23 mouse cellular contexts compared by ENCODE assay signal in the genomic region with DNA sequence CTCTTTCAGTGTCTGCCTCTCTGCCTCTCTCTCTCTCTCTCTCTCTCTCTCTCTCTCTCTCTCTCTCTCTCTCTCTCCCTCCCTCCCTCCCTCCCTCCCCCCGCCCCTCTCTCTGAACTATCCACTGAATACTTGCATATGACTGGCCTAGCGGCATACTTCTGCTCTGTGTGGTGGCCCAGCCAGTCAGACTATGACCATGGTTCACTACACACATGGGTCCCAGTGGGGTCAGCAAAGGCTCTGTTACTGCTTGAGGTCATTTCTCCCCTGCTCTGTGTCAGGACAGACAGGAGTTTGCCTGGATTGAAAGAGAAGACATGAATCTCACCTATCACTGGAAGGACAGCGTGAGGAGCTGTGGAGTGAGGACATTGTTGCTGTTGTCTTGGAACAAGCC. TPM values are rescaled to one million over a fixed set of nuclear protein-coding genes. Genes with fewer than 3 reads are reported as not detected.
"Had no signal": no experiment of that assay in that cellular context is flagged by ENCODE, and none has a peak within 500 bp of the region (broad histone marks: within the 10 kb centered on the region; RNA-seq: fewer than 3 reads in every experiment).

No protein-coding gene starts in this region.

- H3K36me3 ChIP-seq: liver, embryonic 13.5 days; midbrain, embryonic 12.5 days; midbrain, embryonic 15.5 days; neural tube, embryonic 12.5 days; neural tube, embryonic 15.5 days; stomach, embryonic 15.5 days had no signal

- H3K9me3 ChIP-seq: liver, embryonic 13.5 days; midbrain, embryonic 12.5 days; midbrain, embryonic 15.5 days; neural tube, embryonic 12.5 days; neural tube, embryonic 15.5 days; stomach, embryonic 15.5 days had no signal

- H3K27me3 ChIP-seq: liver, embryonic 13.5 days; midbrain, embryonic 12.5 days; midbrain, embryonic 15.5 days; neural tube, embryonic 12.5 days; neural tube, embryonic 15.5 days; stomach, embryonic 15.5 days had no signal

- H3K4me3 ChIP-seq: left cerebral cortex, adult 2 months; liver, embryonic 13.5 days; midbrain, embryonic 12.5 days; midbrain, embryonic 15.5 days; neural tube, embryonic 12.5 days; neural tube, embryonic 15.5 days; stomach, embryonic 15.5 days had no signal

- ATAC-seq: intestine, postnatal 0 days; midbrain, embryonic 15.5 days had no signal

- H3K9ac ChIP-seq: liver, embryonic 13.5 days; midbrain, embryonic 12.5 days; midbrain, embryonic 15.5 days; neural tube, embryonic 12.5 days; neural tube, embryonic 15.5 days; stomach, embryonic 15.5 days had no signal

- DNase-seq: layer of hippocampus, adult 9-11 months; layer of hippocampus, postnatal 36 days; liver, embryonic 13.5 days; lung, adult 2 months; lung, postnatal 14 days; lung, postnatal 4 days; right cerebral cortex, adult 18-20 months; right cerebral cortex, postnatal 14 days; right cerebral cortex, postnatal 4 days; spleen, adult 18-20 months; thymus, postnatal 25 days had no signal

- H3K4me2 ChIP-seq: liver, embryonic 13.5 days; midbrain, embryonic 12.5 days; midbrain, embryonic 15.5 days; neural tube, embryonic 12.5 days; neural tube, embryonic 15.5 days; stomach, embryonic 15.5 days had no signal

- H3K27ac ChIP-seq: left cerebral cortex, adult 2 months; liver, embryonic 13.5 days; midbrain, embryonic 12.5 days; midbrain, embryonic 15.5 days; neural tube, embryonic 12.5 days; neural tube, embryonic 15.5 days; stomach, embryonic 15.5 days had no signal

- H3K4me1 ChIP-seq: liver, embryonic 13.5 days; midbrain, embryonic 12.5 days; midbrain, embryonic 15.5 days; neural tube, embryonic 12.5 days; stomach, embryonic 15.5 days had no signal

RNA-seq across cellular contexts. Expression of a gene that starts 40.5 kb away (rescaled TPM):
- total RNA-seq: liver, adult 2 months; megakaryocyte progenitor cell, adult 5-6 weeks; megakaryocyte-erythroid progenitor cell, adult 5-6 weeks had no signal
- polyA plus RNA-seq: limb, embryonic 11.5 days; liver, adult 2 months; liver, embryonic 13.5 days; liver, embryonic 16.5 days had no signal
